Mouse (Mus musculus) lung, adult 2 months (tissue): ENCODE data around the gene Pomt2. TPM values are rescaled to one million over a fixed set of nuclear protein-coding genes. Genes with fewer than 3 reads are reported as not detected.

Experiments used
- DNase-seq: peaks from one replicate; pipeline ENCODE4 v3.0.0; 2022
- H3K4me1 ChIP-seq: fragments of 200-500 bp; 2 replicates; pipeline ENCODE4 v1.6.1; 2011; ENCODE audit warnings: low read length; ENCODE audit not compliant: control insufficient read depth, insufficient read depth
- H3K4me3 ChIP-seq: fragments of 200-500 bp; replicated peaks from 2 replicates; pipeline ENCODE3; 2011; ENCODE audit warnings: low read depth, mild to moderate bottlenecking, control low read depth, low read length; ENCODE audit errors: extremely low read depth
- CTCF ChIP-seq: fragments of 200-500 bp; IDR thresholded peaks from 2 replicates; pipeline ENCODE4 v1.5.1; 2011; ENCODE audit warnings: mild to moderate bottlenecking, low read length, control low read depth; ENCODE audit not compliant: insufficient read depth
- POLR2A ChIP-seq: fragments of 200-500 bp; IDR thresholded peaks from 2 replicates; pipeline ENCODE4 v1.6.1; 2011; ENCODE audit warnings: low read depth, mild to moderate bottlenecking, control low read depth, low read length, borderline replicate concordance; ENCODE audit errors: extremely low read depth
- WGBS: fragments of 180-500 bp; shearing (Covaris S2); methylation state at CpG from one replicate; pipeline ENCODE4 v1.1.7; 2018; 5-methylcytosine and 5-hydroxymethylcytosine counted together
- polyA plus RNA-seq: library from polyadenylated mRNA; depleted of rRNA; stranded (reverse); fragments of >200 nt; gene quantifications from 2 replicates; pipeline ENCODE4 v1.2.3, GENCODE M21; 2012

Gene Pomt2
- polyA plus RNA-seq, 1 experiment, result 15.7 TPM

- H3K4me1 ChIP-seq, result no peaks in the 10 kb centered on the region
- WGBS, result over 99% methylated on average over 5 of the region's 5 CpGs
- H3K4me3 ChIP-seq, result no peak overlapping the region
- DNase-seq, result no peak
- TF ChIP-seq POLR2A (no peak), CTCF (no peak)
Measured at GRCm38 (mm10) chr12:87149471-87149870, 1.7 kb upstream of the Pomt2 start.

- no peak for DNase-seq
- TF ChIP-seq CTCF, result no peak
- no peak for TF ChIP-seq POLR2A
- Histone ChIP-seq H3K4me3 (peak overlapping the region; percentile 98), H3K4me1 (no peaks in the 10 kb centered on the region)
- WGBS, result 11% methylated on average over 15 of the region's 15 CpGs
Measured at GRCm38 (mm10) chr12:87148136-87148535, 368 bp upstream of the Pomt2 start.

DNA sequence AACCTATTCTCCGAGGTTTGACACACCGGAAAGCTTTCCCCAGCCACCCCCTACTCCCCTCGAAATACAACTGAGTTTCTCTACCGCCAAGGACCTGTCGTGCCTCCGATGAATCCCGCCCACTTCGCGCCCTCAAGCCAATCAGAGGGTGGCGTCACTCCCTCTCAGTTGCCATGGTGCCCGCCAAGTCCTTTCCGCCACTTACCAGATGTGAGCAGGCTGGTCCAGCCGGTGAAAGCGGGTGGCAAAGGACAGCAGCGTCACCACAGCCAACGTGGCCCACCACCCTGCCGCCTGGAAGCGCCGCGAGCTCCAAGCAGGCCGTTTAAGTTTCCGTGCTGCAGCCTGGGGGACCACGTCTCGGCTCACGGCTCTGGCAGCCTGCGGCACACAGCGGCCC, 802 bp downstream of the Pomt2 start, which contains the start of gene Gstz1:
TSS of gene Gstz1 (plus strand) at position 200 of the 400 bp plus-strand sequence.
- DNase-seq, result peak; percentile 88
- TF ChIP-seq CTCF, result no peak
- TF ChIP-seq POLR2A, result peak; percentile 43; the same call in 1 of the 2 replicates
- peak within 1 kb of the TSS; percentile 98 for H3K4me3 ChIP-seq
- no peaks in the 10 kb centered on the region for H3K4me1 ChIP-seq
- under 1% methylated on average over 27 of the region's 27 CpGs for WGBS

- no peaks in the 10 kb centered on the region for H3K4me1 ChIP-seq
- 69% methylated on average over 2 of the region's 2 CpGs for WGBS
- TF ChIP-seq CTCF, result no peak
- TF ChIP-seq POLR2A, result no peak
- no peak overlapping the region for H3K4me3 ChIP-seq
- DNase-seq, result no peak
Measured at GRCm38 (mm10) chr12:87142156-87142555, 5.6 kb downstream of the Pomt2 start.

GRCm38 (mm10) chr12:87138768-87139167, 9.0 kb downstream of the Pomt2 start:
- Histone ChIP-seq H3K4me3 (no peak overlapping the region), H3K4me1 (no peaks in the 10 kb centered on the region)
- no peak for DNase-seq
- WGBS, result 84% methylated on average over 2 of the region's 2 CpGs
- TF ChIP-seq POLR2A (no peak), CTCF (no peak)

DNA sequence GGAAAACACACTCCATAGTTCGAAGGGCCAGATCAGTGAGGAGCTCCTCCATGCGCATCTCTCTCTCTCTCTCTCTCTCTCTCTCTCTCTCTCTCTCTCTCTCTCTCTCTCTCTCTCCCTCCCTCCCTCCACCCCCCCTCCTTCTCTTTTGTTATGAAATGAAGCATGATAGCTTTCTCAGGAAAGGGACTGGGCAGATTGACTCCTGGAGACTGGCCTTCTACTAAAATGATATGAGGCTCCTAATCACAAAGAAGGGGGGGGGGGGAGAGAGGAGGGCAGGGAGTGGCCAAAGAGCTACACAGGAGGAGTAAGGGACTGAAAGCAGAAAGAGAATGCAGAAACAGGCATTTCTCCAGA, 9.4 kb downstream of the Pomt2 start:
- WGBS, result 86% methylated on average over 2 of the region's 2 CpGs
- no peak overlapping the region for H3K4me3 ChIP-seq
- no peak for DNase-seq
- TF ChIP-seq CTCF, result no peak
- no peak for TF ChIP-seq POLR2A
- H3K4me1 ChIP-seq, result no peaks in the 10 kb centered on the region

DNA sequence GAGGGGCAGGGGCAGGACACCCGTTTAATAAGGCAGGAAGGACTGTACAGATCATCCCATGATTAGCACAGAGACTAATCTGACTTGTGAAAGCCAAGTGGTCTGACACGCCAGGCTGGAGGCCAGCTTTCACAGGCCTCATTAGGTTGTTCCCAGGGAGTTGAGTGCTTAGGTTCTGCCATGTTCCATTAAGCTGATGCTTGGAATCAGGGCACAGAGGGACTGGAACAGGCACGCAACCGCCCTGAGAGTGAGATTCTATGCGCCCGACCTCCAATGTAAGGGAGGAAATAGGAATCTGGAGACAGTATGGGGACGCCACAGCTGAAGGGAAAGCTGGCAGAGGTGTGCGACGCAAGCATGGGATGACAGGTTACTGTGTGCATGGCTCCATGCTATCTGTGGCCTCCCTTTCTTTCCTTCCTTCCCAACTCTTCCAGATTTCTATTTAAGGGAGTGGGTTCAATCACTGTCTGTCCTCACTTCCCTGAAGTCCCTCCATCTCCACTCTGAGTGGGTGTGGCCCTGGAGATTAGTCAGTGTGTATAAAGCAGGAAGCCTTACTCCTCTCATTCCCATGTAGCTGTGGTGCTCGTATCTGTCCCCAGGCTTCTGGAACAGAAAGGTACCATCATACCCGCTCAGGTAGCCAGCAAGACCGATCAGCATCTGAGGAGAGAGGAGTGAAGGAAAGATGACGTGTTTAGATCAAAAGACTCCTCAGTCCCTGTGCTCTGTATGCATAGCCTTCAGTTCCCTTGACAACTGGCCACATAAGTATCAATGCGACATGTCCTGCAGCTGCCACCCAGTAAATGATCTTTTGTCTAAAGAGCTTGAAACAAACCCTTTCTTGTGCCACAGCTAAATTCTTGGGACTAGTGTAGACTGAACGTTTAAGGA, 10.1 kb downstream of the Pomt2 start:
- no peak overlapping the region for H3K4me3 ChIP-seq
- TF ChIP-seq CTCF (no peak), POLR2A (no peak)
- H3K4me1 ChIP-seq, result no peaks in the 10 kb centered on the region
- no peak for DNase-seq
- WGBS, result 87% methylated on average over 15 of the region's 15 CpGs

- H3K4me1 ChIP-seq, result no peaks in the 10 kb centered on the region; the same call in 1 of the 2 replicates
- WGBS, result 92% methylated on average over 9 of the region's 9 CpGs
- no peak overlapping the region for H3K4me3 ChIP-seq
- TF ChIP-seq POLR2A (no peak), CTCF (no peak)
- no peak for DNase-seq
Measured at GRCm38 (mm10) chr12:87132784-87133183, 15.0 kb downstream of the Pomt2 start.

DNA sequence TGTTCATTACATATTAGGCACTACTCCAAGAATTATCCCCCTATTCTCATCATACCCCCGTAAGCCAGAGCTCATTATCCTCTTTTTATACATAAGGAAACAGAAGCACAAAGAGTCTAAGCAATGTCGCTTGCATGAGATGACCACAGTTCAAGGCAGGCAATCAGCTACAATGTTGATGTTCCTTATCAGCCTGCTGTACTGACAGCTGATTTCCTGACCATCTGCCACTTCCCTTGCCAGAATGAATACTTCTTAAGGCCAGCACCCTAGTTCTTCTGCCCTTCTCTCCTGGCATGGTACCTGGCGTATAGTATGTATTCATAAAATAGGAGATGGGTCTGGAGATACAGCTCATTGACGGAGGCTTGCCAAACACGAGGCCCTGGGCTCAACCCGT, 15.6 kb downstream of the Pomt2 start:
- H3K4me1 ChIP-seq, result no peaks in the 10 kb centered on the region; the same call in 1 of the 2 replicates
- TF ChIP-seq CTCF (no peak), POLR2A (no peak)
- DNase-seq, result no peak
- no peak overlapping the region for H3K4me3 ChIP-seq
- WGBS, result 60% methylated on average over 6 of the region's 6 CpGs

DNA sequence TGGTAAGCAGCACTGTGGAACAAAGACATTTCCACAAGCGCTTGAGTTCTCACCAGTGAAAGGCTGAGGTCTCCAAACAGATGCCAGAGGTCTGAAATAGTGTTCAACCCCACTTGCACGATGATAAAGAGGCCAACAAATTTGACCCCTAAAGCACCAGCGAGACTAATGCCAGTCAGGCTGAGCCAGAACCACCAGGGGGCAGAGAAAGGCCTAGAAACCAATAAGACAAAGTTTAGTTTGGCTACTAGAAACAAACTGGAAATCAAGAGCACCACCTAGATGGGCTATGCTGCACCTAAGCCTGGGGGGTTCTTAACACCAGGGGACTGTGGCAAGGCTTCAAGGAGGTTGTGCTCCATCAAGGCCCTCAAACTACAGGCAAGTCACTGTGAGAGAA, 16.1 kb downstream of the Pomt2 start:
- DNase-seq, result peak; percentile 23
- Histone ChIP-seq H3K4me1 (no peaks in the 10 kb centered on the region; the same call in 1 of the 2 replicates), H3K4me3 (no peak overlapping the region)
- 59% methylated on average over 3 of the region's 3 CpGs for WGBS
- TF ChIP-seq CTCF (peak; percentile 69), POLR2A (no peak)
